Mouse (Mus musculus) 416B (cell line): Measurements from ENCODE around the gene Nfic.

ENCODE experiments used
- DNase-seq: peaks from one replicate; pipeline ENCODE4 v3.0.0; 2011; ENCODE audit warnings: low read depth

Nfic gene

GRCm38 (mm10) chr10:81485060-81485449, 29.6 kb upstream of the Nfic start:
- DNase-seq: peak; percentile 65

- no peak for DNase-seq
Measured at GRCm38 (mm10) chr10:81484441-81485059, 29.1 kb upstream of the Nfic start.

DNA sequence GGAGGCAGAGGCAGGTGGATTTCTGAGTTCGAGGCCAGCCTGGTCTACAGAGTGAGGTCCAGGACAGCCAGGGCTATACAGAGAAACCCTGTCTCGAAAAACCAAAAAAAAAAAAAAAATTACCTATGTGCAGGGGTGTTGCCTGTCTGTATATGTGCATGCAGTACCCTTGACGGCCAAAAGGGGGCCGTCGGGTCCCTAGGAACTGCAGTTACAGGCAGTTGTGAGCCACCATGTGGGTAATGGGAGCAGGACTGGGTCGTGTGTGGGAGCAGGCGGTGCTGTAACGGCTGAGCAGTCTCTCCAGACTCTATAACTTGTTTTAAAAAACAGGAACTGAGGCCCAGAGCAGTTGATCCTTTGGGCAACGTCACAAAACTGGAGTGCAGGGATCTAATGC, 28.5 kb upstream of the Nfic start:
- DNase-seq: peak; percentile 71

DNA sequence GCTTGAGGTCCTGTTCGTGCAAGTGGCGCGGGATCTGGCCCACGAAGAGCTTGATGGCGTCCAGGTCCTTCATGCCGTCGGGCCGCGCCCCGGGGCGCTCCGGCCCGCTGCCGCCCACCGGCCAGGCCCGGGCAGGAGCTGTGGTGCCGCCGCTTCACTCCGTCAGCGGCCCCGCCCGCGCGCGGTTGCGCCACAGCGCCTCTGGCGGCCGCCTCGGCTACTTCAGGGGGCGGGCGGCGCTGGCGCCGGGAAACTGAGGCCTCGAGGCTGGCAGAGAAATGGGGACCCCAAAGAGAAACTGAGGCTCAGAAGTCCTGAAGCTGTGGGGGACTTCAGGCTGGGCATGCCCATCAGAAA, 27.1 kb upstream of the Nfic start, which contains the start of gene Celf5:
TSS of gene Celf5 (minus strand) at position 177 of the 357 bp plus-strand sequence.
- peak; percentile 36 for DNase-seq

DNA sequence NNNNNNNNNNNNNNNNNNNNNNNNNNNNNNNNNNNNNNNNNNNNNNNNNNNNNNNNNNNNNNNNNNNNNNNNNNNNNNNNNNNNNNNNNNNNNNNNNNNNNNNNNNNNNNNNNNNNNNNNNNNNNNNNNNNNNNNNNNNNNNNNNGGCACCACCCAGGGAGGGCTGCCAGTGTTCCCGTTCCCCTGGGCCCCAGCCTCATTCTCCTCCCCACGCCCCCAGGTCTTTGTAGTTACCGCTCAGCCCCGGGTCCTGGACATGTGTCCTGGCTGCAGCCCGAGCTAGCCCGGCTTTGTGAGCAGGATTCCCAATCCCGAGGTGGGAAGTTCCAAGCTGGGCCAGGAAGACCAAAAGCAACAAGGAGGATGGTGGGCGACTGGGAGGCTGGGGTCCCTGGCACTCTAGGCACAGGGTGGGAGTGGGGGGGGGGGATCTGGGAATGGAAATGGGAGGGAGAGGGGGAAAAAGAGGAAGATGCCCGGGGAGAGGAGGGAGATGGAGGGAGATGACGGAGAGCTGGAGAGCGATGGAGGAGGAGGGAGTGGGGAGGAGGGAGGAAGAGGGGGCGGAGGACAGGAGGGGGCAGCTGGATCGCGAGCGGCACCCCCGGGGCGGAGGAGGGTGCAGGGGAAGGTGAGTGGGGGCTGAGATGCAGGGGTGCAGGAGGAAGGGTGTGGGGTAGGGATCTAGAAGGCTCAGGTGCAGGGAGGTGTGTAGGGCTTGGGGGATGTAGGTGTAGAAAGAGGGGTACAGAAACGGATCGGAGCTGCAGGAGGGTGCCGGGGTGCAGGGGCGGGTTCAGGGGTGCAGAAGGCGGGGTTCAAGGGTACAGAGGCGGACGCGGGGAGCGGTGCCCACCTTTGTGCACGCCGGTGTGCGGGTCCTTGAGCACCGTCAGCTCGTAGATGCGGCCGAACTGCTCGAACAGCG, 26.4 kb upstream of the Nfic start:
- no peak for DNase-seq

DNA sequence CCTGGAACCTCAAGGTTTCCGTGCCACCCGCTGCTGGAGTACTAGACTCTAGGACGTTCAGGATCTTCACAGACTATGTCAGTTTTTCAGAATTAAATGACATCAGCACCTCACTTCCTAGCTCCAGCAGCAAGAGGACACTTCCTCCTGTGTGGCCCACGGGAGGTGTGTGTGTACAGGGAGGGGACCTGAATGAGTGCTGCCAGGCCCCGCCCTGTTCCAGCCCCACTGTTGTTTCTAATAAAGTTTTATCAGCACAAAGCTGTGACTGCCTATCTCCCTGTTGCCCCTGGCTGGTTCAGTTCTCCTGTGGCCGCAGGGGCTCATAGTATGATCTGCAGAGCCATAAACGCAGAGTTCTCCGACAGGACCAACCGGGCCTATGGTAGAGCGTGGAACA, 19.0 kb upstream of the Nfic start:
- DNase-seq: no peak

DNA sequence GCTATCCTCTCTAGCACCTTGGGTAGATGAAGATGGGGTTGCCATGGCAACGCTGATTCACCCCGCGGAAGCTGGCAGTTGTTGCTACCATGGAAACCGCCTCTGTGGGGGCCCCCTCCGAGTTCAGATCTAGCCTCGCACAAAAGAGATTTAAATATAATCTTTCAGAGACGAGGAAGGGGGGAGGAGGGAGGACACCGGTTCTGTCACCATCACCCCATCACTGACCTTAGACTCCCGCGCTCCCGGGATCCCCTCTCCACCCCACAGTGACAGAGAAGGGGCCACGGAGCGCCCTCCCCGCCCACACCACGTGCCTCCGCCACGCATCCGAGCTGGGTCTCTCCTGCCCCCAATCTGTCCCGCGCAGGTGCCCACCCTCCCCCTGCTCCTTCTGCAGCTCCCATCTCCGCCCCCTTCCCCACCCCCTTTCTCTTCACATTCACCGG, 17.6 kb upstream of the Nfic start:
- DNase-seq: no peak

DNA sequence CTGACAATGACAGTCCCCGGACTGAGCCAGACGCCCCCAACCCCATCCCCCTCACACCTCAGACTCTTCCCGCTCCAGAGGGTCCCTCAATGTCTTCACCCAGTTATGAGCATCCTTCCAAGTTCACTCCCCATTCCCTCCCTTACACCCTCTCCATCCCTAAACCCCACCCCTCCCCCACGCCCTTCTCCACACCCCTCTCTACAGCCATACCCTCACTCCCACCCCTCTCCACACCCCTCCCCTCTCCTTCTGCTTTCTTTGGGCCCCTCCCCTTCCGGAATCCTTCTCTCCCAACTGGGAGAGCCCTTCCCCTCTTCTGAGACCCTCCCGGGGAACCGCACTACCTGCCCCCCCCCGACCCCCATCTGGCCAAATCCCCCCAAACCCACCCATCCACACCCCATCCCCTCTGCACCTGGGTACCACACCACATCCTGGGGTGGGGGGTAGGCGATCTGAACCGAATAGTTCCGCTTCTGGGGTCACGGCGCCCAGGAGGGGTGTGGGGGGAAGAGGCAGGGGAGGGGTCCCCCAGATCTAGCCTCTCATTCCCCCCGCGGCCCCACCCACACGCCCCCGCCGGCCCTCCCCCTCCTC, 17.1 kb upstream of the Nfic start:
- no peak for DNase-seq

- DNase-seq: no peak
Measured at GRCm38 (mm10) chr10:81470454-81470853, 15.0 kb upstream of the Nfic start.

- no peak for DNase-seq
Measured at GRCm38 (mm10) chr10:81469253-81469652, 13.8 kb upstream of the Nfic start.

- DNase-seq: no peak
Measured at GRCm38 (mm10) chr10:81467670-81468235, 12.3 kb upstream of the Nfic start.

GRCm38 (mm10) chr10:81466881-81467280, 11.4 kb upstream of the Nfic start:
- no peak for DNase-seq

DNA sequence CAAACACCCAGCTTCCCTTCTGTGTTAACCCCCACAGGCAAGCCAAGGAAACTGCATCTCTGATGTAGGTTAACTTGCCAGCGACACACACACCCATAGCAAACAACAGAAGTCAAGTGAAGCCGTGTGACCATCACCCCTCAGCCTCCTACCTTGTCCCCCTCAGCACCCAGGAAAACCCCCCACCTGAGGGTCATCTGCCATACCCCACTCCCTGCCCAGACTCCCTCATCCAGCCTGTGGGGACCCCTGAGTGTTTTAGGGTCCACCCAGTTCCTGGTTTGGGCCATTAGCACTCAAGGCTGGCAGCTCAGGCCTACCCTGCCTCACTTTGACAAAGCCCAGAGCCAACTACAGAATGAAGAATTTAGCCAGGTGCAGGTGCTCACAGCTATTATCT, 10.6 kb upstream of the Nfic start:
- DNase-seq: no peak

GRCm38 (mm10) chr10:81465265-81465645, 9.8 kb upstream of the Nfic start:
- peak; percentile 81 for DNase-seq

GRCm38 (mm10) chr10:81464405-81465264, 9.2 kb upstream of the Nfic start:
- DNase-seq: peak; percentile 76

- DNase-seq: no peak
Measured at GRCm38 (mm10) chr10:81463531-81463930, 8.1 kb upstream of the Nfic start.

DNA sequence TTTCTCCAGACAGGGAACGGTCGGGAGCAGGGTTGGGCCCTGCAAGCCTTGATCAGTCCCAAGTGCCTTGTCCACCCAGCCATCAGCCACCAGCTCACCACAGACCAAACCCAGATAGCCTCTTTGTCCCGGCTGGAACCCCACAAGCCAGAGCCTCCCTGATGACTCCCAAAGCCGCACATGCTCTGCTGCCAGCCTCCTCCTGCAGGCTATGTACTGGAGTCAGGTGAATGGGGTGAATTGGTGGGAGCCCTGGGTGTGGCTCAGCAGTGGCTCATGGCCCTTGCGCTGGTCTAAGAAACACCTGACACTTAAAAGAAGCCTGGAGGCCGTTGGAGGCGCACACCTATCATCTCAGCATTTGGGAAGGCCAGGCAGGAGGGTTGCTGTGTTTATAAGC, 7.5 kb upstream of the Nfic start:
- no peak for DNase-seq

- no peak for DNase-seq
Measured at GRCm38 (mm10) chr10:81462415-81462804, 7.0 kb upstream of the Nfic start.

DNA sequence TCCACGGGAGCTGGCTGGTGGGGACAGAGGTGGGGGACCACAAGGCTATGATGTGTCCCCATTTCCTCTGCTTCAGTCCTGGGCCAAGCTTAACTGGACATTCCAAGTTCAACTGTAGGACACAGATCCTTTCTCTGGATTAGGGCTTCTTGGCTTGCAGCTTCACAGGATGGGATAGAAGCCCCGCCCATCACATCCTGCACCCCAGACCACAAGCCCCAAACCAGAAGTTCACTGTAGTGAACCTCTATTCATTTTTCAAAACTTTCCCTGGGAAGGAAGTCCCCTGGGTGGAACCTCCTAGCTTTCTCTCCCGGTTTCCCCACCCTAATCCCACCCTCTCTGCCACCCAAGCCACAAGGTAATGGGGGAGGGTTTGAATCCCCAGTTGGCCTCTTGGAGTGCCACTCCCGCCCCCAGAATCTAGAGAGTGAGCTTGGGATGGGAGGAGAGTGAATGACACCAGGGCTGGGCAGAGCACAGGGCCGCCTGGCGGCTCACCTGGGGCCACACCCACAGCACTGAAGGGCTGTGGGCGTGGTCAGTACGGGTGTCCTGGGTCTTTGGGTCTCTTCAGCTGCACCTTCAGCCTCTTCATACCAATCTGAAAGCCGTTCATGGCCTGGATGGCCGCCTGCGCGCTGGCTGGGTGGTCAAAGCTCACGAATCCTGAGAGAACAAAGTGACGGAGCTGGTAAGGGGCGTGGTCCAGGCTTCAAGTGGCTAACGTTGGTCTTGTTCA, 6.4 kb upstream of the Nfic start:
- DNase-seq: peak; percentile 62

- DNase-seq: no peak
Measured at GRCm38 (mm10) chr10:81460951-81461350, 5.5 kb upstream of the Nfic start.

DNA sequence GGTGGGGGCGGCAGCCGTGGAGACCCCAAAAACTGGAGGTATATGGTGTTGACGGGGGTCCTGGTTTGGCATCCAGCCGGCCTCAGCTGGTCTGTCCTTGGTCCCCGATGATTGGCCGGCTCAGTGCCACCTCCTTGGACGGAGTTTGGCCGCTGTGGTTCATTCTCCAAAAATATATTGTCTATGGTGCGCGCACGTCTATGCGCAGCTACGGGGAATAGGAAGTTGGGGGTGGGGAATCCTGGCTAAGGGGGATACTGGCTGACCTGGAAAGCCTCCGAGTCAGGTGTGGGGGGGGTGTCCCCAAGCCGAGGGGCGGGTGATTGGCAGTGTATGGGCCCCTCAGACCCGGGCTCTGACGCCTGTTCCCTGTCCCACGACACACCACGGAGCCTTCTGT, 5.0 kb upstream of the Nfic start:
- no peak for DNase-seq
